Mouse (Mus musculus) midbrain, embryonic 13.5 days (tissue): ENCODE results near the gene Peli2. TPM values are rescaled to one million over a fixed set of nuclear protein-coding genes. Genes with fewer than 3 reads are reported as not detected.

Source experiments
- ATAC-seq: fragments of 200-750 bp; cut with Nextera tagmentation; 2 replicates; pipeline ENCODE4 v1.8.0; 2017; ENCODE audit warnings: mild to moderate bottlenecking, moderate TSS enrichment, moderate library complexity
- H3K27ac ChIP-seq: fragments of 300-500 bp; sonication (generic); 2 replicates; pipeline ENCODE4 v1.5.1; 2015; ENCODE audit warnings: inconsistent platforms, mild to moderate bottlenecking, moderate library complexity
- H3K27me3 ChIP-seq: fragments of 300-500 bp; sonication (generic); 2 replicates; pipeline ENCODE4 v1.6.1; 2015; ENCODE audit warnings: mild to moderate bottlenecking, inconsistent platforms
- H3K36me3 ChIP-seq: fragments of 300-500 bp; sonication (generic); 2 replicates; pipeline ENCODE4 v1.6.1; 2015; ENCODE audit warnings: mild to moderate bottlenecking, inconsistent platforms
- H3K4me1 ChIP-seq: fragments of 300-500 bp; sonication (generic); replicated peaks from 2 replicates; pipeline ENCODE4 v1.6.1; 2015; ENCODE audit warnings: inconsistent platforms
- H3K4me2 ChIP-seq: fragments of 300-500 bp; sonication (generic); replicated peaks from 2 replicates; pipeline ENCODE4 v1.6.1; 2015; ENCODE audit warnings: moderate library complexity, mild to moderate bottlenecking, inconsistent platforms
- H3K4me3 ChIP-seq: fragments of 300-500 bp; sonication (generic); replicated peaks from 2 replicates; pipeline ENCODE4 v1.5.1; 2015; ENCODE audit warnings: mild to moderate bottlenecking, inconsistent platforms
- H3K9ac ChIP-seq: fragments of 300-500 bp; sonication (generic); replicated peaks from 2 replicates; pipeline ENCODE4 v1.6.1; 2015; ENCODE audit warnings: mild to moderate bottlenecking, inconsistent platforms
- H3K9me3 ChIP-seq: fragments of 300-500 bp; sonication (generic); 2 replicates; pipeline ENCODE4 v1.6.1; 2016; ENCODE audit warnings: mild to moderate bottlenecking, inconsistent platforms
- WGBS: fragments of 180-500 bp; shearing (Covaris S2); methylation state at CpG from one replicate; pipeline ENCODE4 v1.1.7; 2015; 5-methylcytosine and 5-hydroxymethylcytosine counted together
- polyA plus RNA-seq: library from polyadenylated mRNA; unstranded; fragments of >200 nt; fragmentation: Nextera tagmentation; extraction: Ambion mirVana; gene quantifications from 2 replicates; pipeline ENCODE4 v1.2.1, GENCODE M21; 2015

Peli2 gene
- polyA plus RNA-seq, 1 experiment from 2014 or later: 8.3 TPM

- Histone ChIP-seq H3K27me3 (no peaks in the 10 kb centered on the region), H3K4me3 (no peak overlapping the region), H3K4me1 (peaks cover 29% of the 10 kb centered on the region), H3K9me3 (no peaks in the 10 kb centered on the region), H3K9ac (no peak overlapping the region), H3K4me2 (no peak overlapping the region), H3K36me3 (0 out of 2 replicates have a peak, but pooled peaks cover under 1% of the 10 kb centered on the region), H3K27ac (no peak overlapping the region)
- ATAC-seq: no peak
- 90% methylated on average over 4 of the region's 4 CpGs for WGBS
Observed at GRCm38 (mm10) chr14:48174356-48174755, 53.7 kb downstream of the Peli2 start.

GRCm38 (mm10) chr14:48175115-48175514 is 54.5 kb downstream of the Peli2 start:
- Histone ChIP-seq H3K4me3 (no peak overlapping the region), H3K4me2 (no peak overlapping the region), H3K27me3 (no peaks in the 10 kb centered on the region), H3K27ac (no peak overlapping the region), H3K4me1 (peaks cover 29% of the 10 kb centered on the region), H3K9ac (no peak overlapping the region), H3K9me3 (no peaks in the 10 kb centered on the region), H3K36me3 (0 out of 2 replicates have a peak, but pooled peaks cover 4% of the 10 kb centered on the region)
- ATAC-seq: no peak
- WGBS: 89% methylated on average over 8 of the region's 8 CpGs

DNA sequence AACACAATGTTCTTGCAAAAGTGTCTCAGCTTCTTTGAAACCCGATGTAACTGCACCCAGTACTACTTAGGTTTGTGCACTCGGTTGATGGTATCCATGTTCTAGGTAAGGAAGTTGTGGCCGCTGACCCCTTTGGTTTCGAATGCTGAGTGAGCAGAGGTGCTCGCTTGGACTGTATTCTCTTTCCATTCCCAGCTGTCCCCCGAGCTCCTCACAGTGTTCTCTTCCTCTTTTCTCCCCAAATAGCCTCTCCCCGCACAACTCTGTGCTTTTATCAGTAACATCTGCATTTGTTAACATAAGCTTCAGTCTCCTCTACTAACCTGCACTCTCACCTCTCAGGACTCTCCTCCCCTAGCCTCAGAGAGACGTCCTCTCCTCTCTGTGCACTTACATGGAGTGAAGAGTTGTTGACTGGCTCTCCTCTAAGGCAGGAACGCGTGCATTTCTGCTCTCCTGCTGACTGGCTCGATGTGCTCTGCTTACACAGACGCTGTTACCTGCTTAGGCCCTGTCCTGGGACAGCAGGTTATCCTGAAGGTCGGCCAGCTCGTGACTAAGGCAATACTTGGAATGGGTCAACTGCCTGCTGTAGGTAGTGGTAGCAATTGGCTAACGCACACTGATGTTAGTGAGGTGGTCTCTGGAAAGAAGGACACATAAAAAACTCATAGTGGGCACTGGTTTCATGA is 57.8 kb downstream of the Peli2 start:
- peaks cover 16% of the 10 kb centered on the region for H3K36me3 ChIP-seq
- no peak for ATAC-seq
- no peaks in the 10 kb centered on the region for H3K27me3 ChIP-seq
- H3K4me1 ChIP-seq: peaks cover 10% of the 10 kb centered on the region
- H3K4me3 ChIP-seq: no peak overlapping the region
- H3K4me2 ChIP-seq: no peak overlapping the region
- peaks cover 10% of the 10 kb centered on the region for H3K9me3 ChIP-seq
- no peak overlapping the region for H3K9ac ChIP-seq
- WGBS: 86% methylated on average over 15 of the region's 15 CpGs
- no peak overlapping the region for H3K27ac ChIP-seq

DNA sequence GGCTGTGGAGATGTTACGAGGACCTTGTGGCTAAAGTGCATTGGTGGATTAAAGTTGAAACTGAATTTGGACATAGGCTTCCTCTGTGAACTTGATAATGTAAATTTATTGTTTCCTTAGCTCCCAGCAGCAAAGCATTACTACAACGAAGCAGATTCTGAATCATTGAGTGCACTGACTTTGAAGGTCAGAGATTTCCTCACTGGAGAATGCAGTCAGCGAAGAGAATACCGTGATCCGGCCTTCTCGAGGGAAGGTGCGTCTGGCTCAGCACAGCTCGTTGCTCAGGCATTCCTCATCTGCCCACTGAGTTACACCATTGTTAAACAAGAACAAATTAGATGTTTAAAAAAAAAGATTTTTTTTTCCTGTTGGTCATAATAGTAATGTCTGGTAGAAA is 58.4 kb downstream of the Peli2 start:
- Histone ChIP-seq H3K4me3 (no peak overlapping the region), H3K27ac (no peak overlapping the region), H3K9ac (no peak overlapping the region), H3K27me3 (no peaks in the 10 kb centered on the region), H3K4me2 (no peak overlapping the region), H3K36me3 (peaks cover 16% of the 10 kb centered on the region), H3K9me3 (peaks cover 10% of the 10 kb centered on the region), H3K4me1 (peaks cover 10% of the 10 kb centered on the region)
- ATAC-seq: no peak
- WGBS: 82% methylated on average over 8 of the region's 8 CpGs

GRCm38 (mm10) chr14:48186302-48186701 is 65.7 kb downstream of the Peli2 start:
- H3K36me3 ChIP-seq: peaks cover 23% of the 10 kb centered on the region
- H3K4me2 ChIP-seq: no peak overlapping the region
- H3K9me3 ChIP-seq: peaks cover 10% of the 10 kb centered on the region
- no peaks in the 10 kb centered on the region for H3K4me1 ChIP-seq
- 92% methylated on average over 6 of the region's 6 CpGs for WGBS
- H3K27ac ChIP-seq: no peak overlapping the region
- H3K4me3 ChIP-seq: no peak overlapping the region
- H3K27me3 ChIP-seq: no peaks in the 10 kb centered on the region
- H3K9ac ChIP-seq: no peak overlapping the region
- ATAC-seq: no peak

DNA sequence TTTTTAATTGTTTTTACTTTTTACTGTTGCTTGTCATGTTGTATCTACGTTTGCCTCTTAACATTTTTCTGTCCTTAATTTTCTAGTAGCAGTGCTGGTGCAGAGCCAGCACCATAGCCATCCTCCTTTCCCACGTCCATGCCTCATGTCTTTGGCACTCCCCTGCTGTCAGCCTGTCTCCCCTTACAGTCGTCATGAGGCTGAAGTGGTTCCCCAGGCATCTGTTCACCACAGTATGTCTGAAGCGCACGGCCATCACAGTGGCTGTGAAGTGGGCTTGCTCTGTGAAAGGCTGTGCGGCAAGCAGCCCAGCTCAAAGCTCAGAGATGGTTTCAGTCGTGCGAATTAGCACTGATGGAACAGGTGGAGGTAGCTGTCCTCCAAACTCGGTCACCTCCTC is 66.5 kb downstream of the Peli2 start:
- Histone ChIP-seq H3K4me1 (no peaks in the 10 kb centered on the region), H3K9ac (no peak overlapping the region), H3K36me3 (peaks cover 19% of the 10 kb centered on the region), H3K4me2 (no peak overlapping the region), H3K27me3 (no peaks in the 10 kb centered on the region), H3K27ac (no peak overlapping the region), H3K4me3 (no peak overlapping the region), H3K9me3 (peaks cover 7% of the 10 kb centered on the region)
- WGBS: 77% methylated on average over 9 of the region's 9 CpGs
- no peak for ATAC-seq

DNA sequence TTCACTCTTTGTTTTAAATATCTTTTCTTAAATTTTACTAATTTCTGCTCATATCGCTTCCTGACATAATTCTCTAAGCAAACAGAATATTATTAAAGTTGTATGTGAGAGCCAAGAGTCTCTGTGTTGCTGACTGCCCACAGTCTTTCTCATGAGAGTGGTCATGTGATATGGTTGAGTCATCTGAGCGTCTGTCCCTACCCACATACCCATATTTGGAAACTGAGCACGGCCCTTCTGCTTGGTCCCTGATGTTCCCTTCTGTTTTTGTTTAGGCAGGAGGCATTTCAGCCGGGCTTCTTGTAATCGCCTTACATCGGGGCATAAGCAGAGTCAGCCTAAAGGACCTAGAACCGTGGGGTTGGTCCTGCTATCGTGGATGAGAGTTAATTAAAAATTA is 68.7 kb downstream of the Peli2 start:
- Histone ChIP-seq H3K4me3 (no peak overlapping the region), H3K27ac (no peak overlapping the region), H3K4me1 (no peaks in the 10 kb centered on the region), H3K9me3 (no peaks in the 10 kb centered on the region), H3K36me3 (peaks cover 10% of the 10 kb centered on the region), H3K27me3 (no peaks in the 10 kb centered on the region), H3K9ac (no peak overlapping the region), H3K4me2 (no peak overlapping the region)
- ATAC-seq: no peak
- WGBS: 78% methylated on average over 8 of the region's 8 CpGs

DNA sequence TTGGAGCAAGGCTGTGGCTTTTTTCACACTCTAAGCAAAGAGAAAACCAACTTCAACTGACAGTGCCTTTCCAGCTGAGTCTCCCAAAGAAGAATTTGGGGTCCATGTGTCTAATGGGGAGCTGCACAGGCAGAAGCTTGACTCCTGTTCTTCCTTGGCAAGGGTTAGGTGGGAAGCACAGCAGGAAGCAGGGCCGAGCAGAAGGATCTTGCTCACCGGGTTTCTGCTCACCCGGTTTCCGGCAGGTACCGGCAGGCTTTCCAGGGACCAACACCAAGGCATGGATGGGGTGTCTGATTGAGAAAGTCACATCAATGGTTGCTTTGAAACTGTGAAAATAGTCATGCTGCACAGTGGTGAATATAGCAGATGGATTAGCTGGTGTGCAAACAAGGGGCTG is 70.3 kb downstream of the Peli2 start:
- Histone ChIP-seq H3K27me3 (no peaks in the 10 kb centered on the region), H3K4me3 (no peak overlapping the region), H3K36me3 (no peaks in the 10 kb centered on the region), H3K27ac (no peak overlapping the region), H3K9ac (no peak overlapping the region), H3K4me1 (peaks cover under 1% of the 10 kb centered on the region), H3K9me3 (no peaks in the 10 kb centered on the region), H3K4me2 (no peak overlapping the region)
- WGBS: 94% methylated on average over 5 of the region's 5 CpGs
- ATAC-seq: no peak

DNA sequence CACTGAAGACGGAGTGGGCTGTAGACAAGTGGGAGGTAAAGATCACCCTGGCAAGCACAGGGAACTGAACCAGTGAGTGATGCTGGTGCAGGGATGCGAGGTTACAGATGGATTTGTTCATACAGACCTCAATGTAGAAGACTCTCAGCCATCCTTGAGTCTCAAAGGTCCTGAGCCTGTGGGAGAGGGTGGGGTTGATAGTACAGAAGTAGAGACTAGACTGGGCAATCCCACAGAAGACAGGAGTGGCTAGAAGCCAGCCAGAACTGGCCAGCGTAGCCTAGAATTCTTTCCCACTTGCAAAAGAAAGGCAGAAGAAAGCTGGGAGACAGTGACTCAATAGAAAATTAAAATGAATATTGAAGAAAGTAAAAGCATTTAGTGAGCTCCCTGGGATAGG is 71.3 kb downstream of the Peli2 start:
- no peaks in the 10 kb centered on the region for H3K9me3 ChIP-seq
- H3K4me1 ChIP-seq: peaks cover 9% of the 10 kb centered on the region
- no peak overlapping the region for H3K9ac ChIP-seq

GRCm38 (mm10) chr14:48196804-48197203 is 76.2 kb downstream of the Peli2 start:
- peak; percentile 49; the same call in 1 of the 2 replicates for ATAC-seq
- no peaks in the 10 kb centered on the region for H3K27me3 ChIP-seq

More for the DNA sequence above, 71.3 kb downstream of the Peli2 start:
- no peak overlapping the region for H3K27ac ChIP-seq
- no peak overlapping the region for H3K4me2 ChIP-seq
- H3K27me3 ChIP-seq: no peaks in the 10 kb centered on the region
- ATAC-seq: no peak
- no peak overlapping the region for H3K4me3 ChIP-seq
- H3K36me3 ChIP-seq: no peaks in the 10 kb centered on the region
- 97% methylated on average over 3 of the region's 3 CpGs for WGBS

DNA sequence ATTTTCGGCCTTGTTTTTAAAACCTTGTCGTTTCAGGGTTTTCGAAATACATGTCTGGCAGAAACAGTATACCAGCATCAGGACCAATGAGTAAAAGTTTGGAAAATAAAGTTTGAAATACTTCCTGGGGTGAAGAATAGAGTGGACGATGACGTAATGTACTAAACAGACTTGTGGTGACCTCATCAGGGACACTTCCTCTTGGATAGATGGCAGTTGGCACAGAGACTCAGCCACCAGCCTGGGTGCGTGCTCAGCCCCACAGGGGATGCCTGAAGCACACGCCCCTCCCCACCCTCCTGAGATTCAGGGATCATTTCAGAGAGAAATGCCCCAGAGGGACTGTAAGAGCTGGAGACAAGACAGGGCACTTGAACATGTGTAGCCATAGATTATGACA is 76.7 kb downstream of the Peli2 start:
- Histone ChIP-seq H3K4me2 (no peak overlapping the region), H3K27me3 (no peaks in the 10 kb centered on the region), H3K4me1 (peaks cover 46% of the 10 kb centered on the region), H3K9me3 (no peaks in the 10 kb centered on the region), H3K4me3 (no peak overlapping the region), H3K36me3 (no peaks in the 10 kb centered on the region), H3K9ac (no peak overlapping the region), H3K27ac (no peak overlapping the region)
- 80% methylated on average over 7 of the region's 7 CpGs for WGBS
- peak; percentile 34; the same call in 1 of the 2 replicates for ATAC-seq

More at GRCm38 (mm10) chr14:48196804-48197203, 76.2 kb downstream of the Peli2 start:
- Histone ChIP-seq H3K27ac (no peak overlapping the region), H3K4me1 (peaks cover 41% of the 10 kb centered on the region), H3K9ac (no peak overlapping the region), H3K4me3 (no peak overlapping the region), H3K36me3 (no peaks in the 10 kb centered on the region), H3K4me2 (no peak overlapping the region), H3K9me3 (no peaks in the 10 kb centered on the region)
- whole genome bisulfite sequencing: 41% methylated on average over 5 of the region's 5 CpGs

DNA sequence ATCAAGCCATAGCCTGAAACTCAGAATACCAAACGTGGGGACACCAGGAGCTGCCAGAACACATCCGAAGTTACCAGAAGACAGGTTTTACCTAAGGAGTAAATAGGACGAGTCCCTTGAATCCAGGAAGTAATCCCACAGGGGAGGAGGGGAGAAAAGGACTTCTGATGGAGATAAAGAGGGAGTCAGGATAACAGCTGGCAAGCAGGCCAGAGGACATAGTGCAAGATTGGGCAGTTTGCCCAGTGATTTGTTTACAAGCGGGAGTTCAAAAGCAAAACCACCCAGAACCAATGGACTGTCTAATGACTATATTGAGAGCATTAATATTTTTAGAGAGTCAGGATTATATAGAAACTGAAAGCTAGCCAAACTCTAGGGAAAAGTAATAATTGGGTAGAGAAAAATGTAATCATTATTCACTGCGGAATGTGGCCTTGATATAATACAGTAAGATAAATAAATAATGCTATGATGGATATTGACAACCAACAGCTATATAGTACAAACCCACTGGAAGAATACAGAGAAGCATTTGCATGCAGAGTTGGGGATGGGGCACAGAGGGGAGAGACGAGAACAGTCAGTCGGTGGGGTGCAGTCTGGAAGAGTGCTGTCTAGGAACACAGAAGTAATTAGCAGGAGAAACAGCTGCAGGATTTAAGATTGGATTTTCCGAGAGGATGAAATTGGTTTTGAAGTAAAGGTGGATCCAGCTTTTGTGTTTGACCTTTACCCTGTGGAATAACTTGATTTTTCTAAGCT is 77.7 kb downstream of the Peli2 start:
- Histone ChIP-seq H3K4me2 (no peak overlapping the region), H3K9ac (no peak overlapping the region), H3K9me3 (no peaks in the 10 kb centered on the region), H3K36me3 (no peaks in the 10 kb centered on the region), H3K27ac (0 out of 2 replicates have a peak overlapping the region, but pooled peaks have one; percentile 5), H3K4me3 (no peak overlapping the region), H3K27me3 (no peaks in the 10 kb centered on the region), H3K4me1 (peaks cover 53% of the 10 kb centered on the region)
- no peak for ATAC-seq
- WGBS: 40% methylated on average over 8 of the region's 8 CpGs
